Mouse (Mus musculus) heart, adult 8-10 months (tissue): ENCODE measurements around the gene Fgf7. TPM values are rescaled to one million over a fixed set of nuclear protein-coding genes. Genes with fewer than 3 reads are reported as not detected.
A peak's percentile ranks its signal among the peaks of the same experiment; 100 is the strongest.

Experiments
- DNase-seq: peaks from one replicate; pipeline ENCODE4 v3.0.0; 2022; ENCODE audit warnings: low spot score
- total RNA-seq, 4 experiments: library from RNA; stranded (reverse); gene quantifications; 2 replicates each; pipeline ENCODE4 v1.2.4; 2022

Fgf7 gene
- 1 to 10 TPM; 1.6 to 4.1 (median 2.5) TPM for total RNA-seq

DNA sequence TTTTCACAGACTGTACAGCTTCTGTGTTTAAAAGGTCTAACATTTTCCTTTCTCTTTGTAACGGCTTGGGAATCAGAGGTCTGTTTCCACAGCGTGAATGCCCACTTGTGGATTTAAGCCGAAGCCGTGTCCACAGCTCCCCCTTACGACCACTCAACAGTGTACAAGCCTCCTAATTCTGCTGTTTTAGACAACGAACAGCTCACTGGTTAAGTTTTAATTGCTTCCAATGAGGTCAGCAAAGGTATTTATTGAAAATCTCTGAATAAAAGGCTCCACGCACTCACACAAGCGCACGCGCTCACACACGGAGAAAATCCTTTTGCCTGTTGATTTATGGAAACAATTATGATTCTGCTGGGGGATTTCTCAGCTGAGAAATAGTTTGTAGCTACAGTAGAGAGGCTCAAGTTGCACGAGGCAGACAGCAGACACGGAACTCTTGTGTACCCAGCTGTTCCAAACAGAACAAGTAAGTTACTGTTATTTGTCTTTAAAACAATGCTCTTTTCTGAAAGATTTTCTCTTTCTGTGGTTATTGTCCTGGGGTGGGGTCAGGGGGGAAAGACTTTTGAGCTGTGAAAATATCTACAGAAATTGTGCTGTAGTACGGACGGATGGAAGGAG is at the start of gene Fgf7:
Fgf7 (plus strand) TSS at position 280 of the 627 bp plus-strand sequence.
- DNase-seq = no peak

GRCm38 (mm10) chr2:126002291-126002690 is 32.2 kb upstream of the Fgf7 start:
- DNase-seq = no peak

GRCm38 (mm10) chr2:126006088-126006487 is 28.4 kb upstream of the Fgf7 start:
- DNase-seq = peak; percentile 46

GRCm38 (mm10) chr2:126006742-126007141 is 27.7 kb upstream of the Fgf7 start:
- DNase-seq = no peak

- no peak for DNase-seq
Measured at GRCm38 (mm10) chr2:126014989-126015710, 19.3 kb upstream of the Fgf7 start.

DNA sequence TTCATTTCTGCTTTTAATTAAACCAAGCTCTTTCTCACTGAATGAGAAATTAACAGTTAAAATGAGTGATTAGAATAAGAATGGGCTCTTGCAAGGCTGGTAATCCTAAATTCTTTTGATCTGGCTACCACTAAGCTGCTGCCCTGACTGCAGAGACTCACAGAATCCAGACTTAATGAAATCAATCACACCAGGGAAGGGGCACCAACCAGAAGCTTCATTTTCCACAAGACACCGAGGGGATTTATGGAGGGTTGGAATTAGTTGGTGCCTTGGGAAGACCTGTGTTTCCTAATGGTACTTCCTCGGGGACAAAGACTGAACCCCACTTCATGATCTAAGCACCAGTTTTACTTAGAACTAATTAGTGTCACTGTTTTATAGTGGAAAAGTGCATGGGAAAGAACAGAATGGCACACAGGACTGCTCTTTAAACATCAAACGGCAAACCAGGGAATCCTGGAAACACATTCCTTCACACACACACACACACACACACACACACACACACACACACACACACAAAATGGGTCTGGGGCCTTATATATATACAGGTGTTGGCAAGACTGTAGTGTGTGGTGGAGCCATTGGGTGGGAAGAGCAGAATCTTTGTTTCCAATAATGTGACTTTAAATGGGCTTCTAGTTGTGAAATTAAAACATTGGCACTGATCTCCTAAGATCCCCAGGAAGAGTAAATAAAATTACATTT is 18.5 kb upstream of the Fgf7 start:
- DNase-seq = no peak

- DNase-seq = no peak
Measured at GRCm38 (mm10) chr2:126031186-126031900, 3.1 kb upstream of the Fgf7 start.

DNA sequence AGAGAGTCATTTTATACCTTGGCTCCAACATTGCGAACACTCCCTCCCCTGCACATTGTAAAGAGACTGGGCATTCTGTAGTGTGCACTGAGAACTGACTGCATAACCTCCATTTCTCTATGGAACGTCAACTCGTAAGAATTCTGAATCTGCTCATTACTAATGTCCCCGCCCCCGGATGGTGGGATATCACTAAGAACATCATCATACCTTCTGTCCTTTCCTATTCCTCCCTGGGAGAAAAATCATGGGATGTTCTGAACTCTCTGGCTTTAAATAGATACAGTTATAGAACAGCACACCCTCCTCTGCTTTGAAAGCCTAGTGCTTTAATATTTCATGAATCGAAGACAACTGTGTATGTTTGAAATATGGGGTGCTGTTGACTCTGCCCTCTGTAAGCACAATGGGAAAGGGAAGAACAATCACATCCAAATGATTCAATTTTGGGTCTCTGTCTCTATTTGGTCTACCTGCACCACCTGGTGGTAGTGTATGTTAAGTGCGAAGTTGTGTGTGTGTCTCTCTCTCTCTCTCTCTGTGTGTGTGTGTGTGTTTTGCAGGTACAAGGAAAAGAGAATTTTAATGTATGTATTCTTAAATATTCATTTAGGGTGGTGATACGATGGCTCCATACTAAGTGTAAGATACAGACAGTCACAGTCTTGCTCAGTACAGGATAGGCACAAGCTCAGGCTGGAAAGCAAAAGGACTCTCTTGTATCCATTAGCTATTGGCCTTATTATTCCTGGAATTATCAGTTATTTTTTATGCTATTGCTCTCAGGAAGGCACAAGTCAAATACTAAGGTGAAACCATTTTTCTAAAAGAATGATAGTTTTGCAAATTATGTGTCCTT is 1.1 kb upstream of the Fgf7 start:
- DNase-seq = no peak

GRCm38 (mm10) chr2:126035013-126035770 is 734 bp downstream of the Fgf7 start:
- DNase-seq = no peak

- no peak for DNase-seq
Measured at GRCm38 (mm10) chr2:126036121-126036520, 1.7 kb downstream of the Fgf7 start.

- no peak for DNase-seq
Measured at GRCm38 (mm10) chr2:126038221-126039000, 4.0 kb downstream of the Fgf7 start.

- no peak for DNase-seq
Measured at GRCm38 (mm10) chr2:126039414-126039891, 5.0 kb downstream of the Fgf7 start.

DNA sequence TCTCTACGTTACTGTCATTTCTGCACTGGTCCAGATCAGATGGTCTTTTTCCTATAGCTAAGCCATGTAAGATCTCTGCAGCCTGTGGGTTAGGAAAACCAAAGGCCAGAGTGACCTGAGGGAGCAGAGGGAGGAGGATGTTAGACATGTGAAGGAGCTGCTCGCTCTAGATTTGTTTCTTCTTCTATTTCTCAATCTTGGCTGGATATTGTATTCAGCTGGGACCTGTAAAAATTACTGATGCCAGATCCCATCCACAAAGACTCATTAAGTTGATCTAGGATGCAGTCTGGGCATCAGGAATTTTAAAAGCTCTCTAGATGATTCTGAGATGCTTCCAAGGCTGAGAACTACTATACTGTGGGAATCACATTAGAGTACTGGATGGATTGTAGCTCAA is 6.2 kb downstream of the Fgf7 start:
- no peak for DNase-seq

GRCm38 (mm10) chr2:126041237-126041636 is 6.8 kb downstream of the Fgf7 start:
- DNase-seq = no peak

DNA sequence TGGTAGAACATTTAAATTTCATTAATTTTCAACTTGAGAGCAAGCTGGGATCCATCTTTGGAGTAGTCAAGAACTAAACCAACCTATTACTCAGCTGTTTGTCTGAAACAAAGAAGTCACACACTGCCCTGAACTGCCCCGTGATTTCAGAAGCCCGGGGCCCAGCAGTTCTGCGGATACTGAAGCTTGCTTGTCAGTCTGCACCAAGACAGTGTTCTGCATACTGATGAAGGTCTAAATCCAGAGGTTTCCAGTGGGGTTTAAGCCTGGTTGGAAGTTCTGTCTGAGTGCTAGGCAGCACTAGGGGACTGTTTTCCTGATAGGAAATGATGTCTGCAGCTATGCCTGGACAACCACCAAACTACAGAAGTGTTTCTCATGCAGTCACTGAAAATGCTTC is 8.2 kb downstream of the Fgf7 start:
- no peak for DNase-seq

GRCm38 (mm10) chr2:126045621-126046020 is 11.2 kb downstream of the Fgf7 start:
- no peak for DNase-seq

DNA sequence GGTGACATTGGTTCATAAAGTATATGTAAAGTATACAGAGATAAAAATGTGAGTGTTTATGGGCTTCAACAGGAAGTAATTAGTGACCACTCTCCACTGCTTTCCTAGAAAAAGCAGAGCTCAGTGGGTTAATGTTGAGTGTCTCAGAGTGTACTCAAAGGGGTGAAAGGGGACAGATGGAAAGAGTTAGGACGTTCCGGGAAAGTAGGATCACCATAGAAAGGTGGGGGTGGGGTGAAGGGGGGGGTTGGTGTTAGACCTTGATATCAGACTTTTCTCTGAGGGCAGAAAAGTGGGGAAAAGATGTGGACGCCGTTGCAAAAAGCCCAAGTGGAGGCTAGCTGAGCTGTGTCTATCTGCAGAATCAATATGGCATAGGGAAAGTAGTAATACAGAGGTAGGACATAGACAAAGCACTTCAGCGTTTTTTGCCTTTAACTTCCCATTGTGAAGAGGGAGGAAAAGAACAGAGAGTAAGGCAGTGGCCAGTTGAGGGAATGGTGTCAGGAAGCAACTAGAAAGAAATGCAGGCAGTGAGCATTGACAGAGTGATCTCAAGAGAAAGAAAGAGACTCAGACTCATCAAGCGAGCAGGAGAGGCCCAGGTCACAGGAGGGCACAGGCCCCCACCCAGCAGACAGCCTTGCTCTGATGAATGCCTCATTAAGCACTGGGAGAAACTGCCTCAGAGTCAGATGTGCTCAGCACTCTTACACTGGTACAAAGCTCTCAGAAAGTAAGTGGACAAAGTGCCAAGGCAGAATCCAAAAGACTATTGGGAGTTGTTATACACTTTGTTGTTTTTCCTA is 18.5 kb downstream of the Fgf7 start:
- no peak for DNase-seq

GRCm38 (mm10) chr2:126053657-126054056 is 19.2 kb downstream of the Fgf7 start:
- DNase-seq = no peak

DNA sequence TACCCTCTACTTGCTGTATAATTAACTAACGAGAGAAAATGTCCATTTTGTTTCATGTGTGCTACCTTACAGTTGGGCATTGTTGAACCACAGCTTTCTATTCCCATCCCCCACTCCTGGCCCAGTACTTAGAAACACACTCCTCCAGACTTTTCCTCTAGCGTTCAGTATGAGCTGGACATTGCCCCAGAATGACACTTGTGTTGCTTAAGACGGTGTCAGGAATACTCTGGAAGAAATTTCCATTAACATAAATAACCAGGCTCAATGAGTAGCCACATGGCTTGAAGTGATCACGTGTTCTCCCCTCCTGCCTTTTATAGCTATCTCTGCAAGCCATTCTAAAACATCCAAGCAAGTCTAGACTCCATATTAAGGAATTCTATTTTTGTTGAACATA is 26.1 kb downstream of the Fgf7 start:
- no peak for DNase-seq
